Mouse (Mus musculus) kidney, adult 9 months (tissue): ENCODE data around the gene Foxm1.

Experiments
- DNase-seq: peaks from one replicate; pipeline ENCODE4 v3.0.0; 2022

The Foxm1 gene

GRCm38 (mm10) chr6:128425046-128425445 is 62.3 kb downstream of the Foxm1 start:
- no peak for DNase-seq
